Mouse (Mus musculus) lung, embryonic 15.5 days (tissue): ENCODE data around the gene Hs6st1. TPM values are rescaled to one million over a fixed set of nuclear protein-coding genes. Genes with fewer than 3 reads are reported as not detected.

Experiments used
- ATAC-seq: fragments of 200-750 bp; cut with Nextera tagmentation; 2 replicates; pipeline ENCODE4 v1.8.0; 2017; ENCODE audit warnings: moderate number of reproducible peaks, borderline replicate concordance; ENCODE audit not compliant: low FRiP score, low TSS enrichment; ENCODE audit errors: extremely low read depth
- H3K27ac ChIP-seq: fragments of 300-500 bp; sonication (generic); 2 replicates; pipeline ENCODE4 v1.5.1; 2015; ENCODE audit warnings: moderate library complexity, mild to moderate bottlenecking, inconsistent platforms
- H3K27me3 ChIP-seq: fragments of 300-500 bp; sonication (generic); 2 replicates; pipeline ENCODE4 v1.6.1; 2015; ENCODE audit warnings: inconsistent platforms
- H3K36me3 ChIP-seq: fragments of 300-500 bp; sonication (generic); 2 replicates; pipeline ENCODE4 v1.6.1; 2015; ENCODE audit warnings: inconsistent platforms
- H3K4me1 ChIP-seq: fragments of 300-500 bp; sonication (generic); 2 replicates; pipeline ENCODE4 v1.6.1; 2015; ENCODE audit warnings: inconsistent platforms
- H3K4me2 ChIP-seq: fragments of 300-500 bp; sonication (generic); 2 replicates; pipeline ENCODE4 v1.6.1; 2015; ENCODE audit warnings: inconsistent platforms, mild to moderate bottlenecking, moderate library complexity
- H3K4me3 ChIP-seq: fragments of 300-500 bp; sonication (generic); 2 replicates; pipeline ENCODE4 v1.5.1; 2015; ENCODE audit warnings: mild to moderate bottlenecking, inconsistent platforms
- H3K9ac ChIP-seq: fragments of 300-500 bp; sonication (generic); 2 replicates; pipeline ENCODE4 v1.6.1; 2015; ENCODE audit warnings: inconsistent platforms
- H3K9me3 ChIP-seq: fragments of 300-500 bp; sonication (generic); 2 replicates; pipeline ENCODE4 v1.6.1; 2016; ENCODE audit warnings: inconsistent platforms
- WGBS: fragments of 180-500 bp; shearing (Covaris S2); methylation state at CpG from one replicate; pipeline ENCODE4 v1.1.7; 2015; 5-methylcytosine and 5-hydroxymethylcytosine counted together
- polyA plus RNA-seq: library from polyadenylated mRNA; unstranded; fragments of >200 nt; fragmentation: Nextera tagmentation; extraction: Ambion mirVana; gene quantifications from 2 replicates; pipeline ENCODE4 v1.2.1, GENCODE M21; 2015

Gene Hs6st1
- polyA plus RNA-seq, 1 experiment from 2014 or later, result 11.7 TPM

DNA sequence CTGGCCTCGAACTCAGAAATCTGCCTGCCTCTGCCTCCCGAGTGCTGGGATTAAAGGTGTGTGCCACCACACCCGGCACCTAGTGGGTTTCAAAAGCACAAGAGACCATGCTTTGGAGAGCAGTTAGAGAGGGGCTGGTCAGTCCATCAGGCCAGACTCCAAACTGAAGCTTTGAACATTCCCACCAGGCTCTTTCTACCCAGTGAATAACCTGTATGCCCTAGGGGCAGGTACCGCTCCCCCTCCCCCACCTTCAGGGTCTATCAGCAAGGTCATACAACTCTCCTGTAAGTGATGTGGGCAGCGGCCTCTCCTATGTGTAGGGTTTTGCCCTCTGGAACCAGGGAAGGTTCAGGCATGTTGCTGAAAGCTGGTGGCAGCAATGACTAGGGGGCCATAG, 6.0 kb downstream of the Hs6st1 start:
- no peak for ATAC-seq
- no peak overlapping the region for H3K9ac ChIP-seq
- peaks cover 56% of the 10 kb centered on the region for H3K4me1 ChIP-seq
- no peaks in the 10 kb centered on the region for H3K27me3 ChIP-seq
- H3K36me3 ChIP-seq, result no peaks in the 10 kb centered on the region
- no peak overlapping the region for H3K27ac ChIP-seq
- H3K4me3 ChIP-seq, result no peak overlapping the region
- WGBS, result 92% methylated on average over 5 of the region's 5 CpGs
- no peak overlapping the region for H3K4me2 ChIP-seq
- no peaks in the 10 kb centered on the region for H3K9me3 ChIP-seq

DNA sequence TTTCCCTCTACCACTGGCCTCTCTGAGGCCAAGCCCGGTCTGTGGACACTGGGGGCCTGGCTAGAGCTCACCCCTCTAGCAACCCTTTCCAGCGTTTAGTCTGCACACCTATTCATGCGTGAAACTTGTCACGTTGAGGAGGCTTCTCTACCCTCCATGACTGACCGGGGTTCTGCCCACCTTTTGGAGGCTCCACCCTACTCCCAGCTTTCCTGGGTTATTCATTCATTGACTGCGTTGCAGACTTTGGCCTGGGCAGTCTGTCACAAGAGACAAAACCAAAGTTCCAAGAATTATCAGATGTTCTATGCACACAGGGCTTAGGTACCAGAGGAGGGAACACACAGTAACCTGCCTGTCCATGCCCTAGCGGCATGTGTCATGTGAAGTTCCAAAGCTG, 6.8 kb downstream of the Hs6st1 start:
- Histone ChIP-seq H3K4me1 (peaks cover 55% of the 10 kb centered on the region), H3K9me3 (no peaks in the 10 kb centered on the region), H3K27ac (no peak overlapping the region), H3K4me2 (no peak overlapping the region), H3K27me3 (no peaks in the 10 kb centered on the region), H3K4me3 (no peak overlapping the region), H3K36me3 (0 out of 2 replicates have a peak, but pooled peaks cover 4% of the 10 kb centered on the region), H3K9ac (no peak overlapping the region)
- WGBS, result 85% methylated on average over 7 of the region's 7 CpGs
- no peak for ATAC-seq

DNA sequence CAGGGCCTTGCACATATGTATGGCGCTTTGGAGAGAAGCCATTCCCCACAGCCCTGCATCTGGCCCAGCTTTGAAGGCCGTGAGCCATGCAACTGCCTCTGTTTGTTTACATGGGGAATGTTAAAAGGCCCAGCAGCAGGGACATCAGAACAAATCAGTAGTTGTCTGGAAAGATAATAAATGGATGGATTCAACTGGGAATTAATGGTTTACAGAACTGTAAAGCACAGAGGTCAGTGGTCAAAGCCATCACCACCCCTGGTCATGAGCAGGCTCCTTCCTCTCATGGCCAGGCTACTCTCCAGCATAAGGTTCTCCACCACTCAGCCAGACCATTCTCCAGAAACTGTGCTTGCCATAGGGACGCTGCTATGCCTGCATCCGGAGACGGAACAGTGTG, 7.5 kb downstream of the Hs6st1 start:
- 75% methylated on average over 5 of the region's 5 CpGs for WGBS
- Histone ChIP-seq H3K27ac (no peak overlapping the region), H3K4me3 (no peak overlapping the region), H3K36me3 (peaks cover 5% of the 10 kb centered on the region; the same call in 1 of the 2 replicates), H3K4me2 (no peak overlapping the region), H3K4me1 (peaks cover 48% of the 10 kb centered on the region), H3K27me3 (no peaks in the 10 kb centered on the region), H3K9ac (no peak overlapping the region), H3K9me3 (no peaks in the 10 kb centered on the region)
- ATAC-seq, result no peak

DNA sequence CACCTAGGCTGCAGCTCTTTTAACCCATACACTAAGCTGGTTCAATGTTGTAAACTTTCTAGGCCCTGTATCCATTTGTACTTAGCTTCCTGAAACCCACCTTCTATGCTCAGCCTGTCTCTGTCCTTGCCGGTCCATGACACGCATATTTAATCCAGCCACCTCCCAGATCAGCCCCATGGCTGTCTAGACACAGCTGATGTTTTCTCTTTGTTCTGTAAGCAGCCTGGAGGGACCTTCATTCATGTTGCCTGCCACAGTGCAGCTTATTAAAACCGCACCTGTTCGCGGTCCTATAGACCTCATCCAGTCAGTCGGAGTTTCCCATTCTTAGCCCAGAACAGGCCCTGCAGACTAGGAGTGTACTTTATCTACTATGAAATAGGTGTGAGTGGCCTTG, 8.9 kb downstream of the Hs6st1 start:
- peaks cover 36% of the 10 kb centered on the region for H3K4me1 ChIP-seq
- H3K9me3 ChIP-seq, result no peaks in the 10 kb centered on the region
- WGBS, result 87% methylated on average over 6 of the region's 6 CpGs
- no peak overlapping the region for H3K4me3 ChIP-seq
- no peak overlapping the region for H3K4me2 ChIP-seq
- H3K36me3 ChIP-seq, result peaks cover 11% of the 10 kb centered on the region
- H3K27ac ChIP-seq, result no peak overlapping the region
- no peaks in the 10 kb centered on the region for H3K27me3 ChIP-seq
- ATAC-seq, result no peak
- H3K9ac ChIP-seq, result no peak overlapping the region

DNA sequence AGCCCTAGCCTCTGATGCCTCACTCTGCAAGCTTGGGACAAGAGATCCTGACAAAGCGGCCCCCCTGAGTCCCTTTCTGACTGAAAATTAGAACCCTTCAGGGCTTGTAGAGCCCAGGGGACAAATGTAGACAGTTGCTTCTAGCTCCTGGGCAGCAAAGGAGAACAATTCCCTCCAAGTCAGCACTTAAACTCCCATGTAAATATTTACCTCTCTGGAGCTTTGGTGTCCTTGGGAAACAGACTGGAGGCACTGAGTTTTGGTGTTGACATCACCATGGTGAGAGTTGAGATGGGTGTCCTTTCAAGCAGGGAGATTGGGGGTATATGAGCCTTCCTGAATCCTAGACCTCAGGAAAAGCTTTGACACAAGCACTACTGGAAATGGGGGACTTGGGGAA, 10.1 kb downstream of the Hs6st1 start:
- no peaks in the 10 kb centered on the region for H3K9me3 ChIP-seq
- H3K4me3 ChIP-seq, result no peak overlapping the region
- H3K27me3 ChIP-seq, result no peaks in the 10 kb centered on the region
- ATAC-seq, result no peak
- peaks cover 25% of the 10 kb centered on the region for H3K4me1 ChIP-seq
- H3K9ac ChIP-seq, result no peak overlapping the region
- 94% methylated on average over 1 of the region's 1 CpGs for WGBS
- H3K4me2 ChIP-seq, result no peak overlapping the region
- no peak overlapping the region for H3K27ac ChIP-seq
- peaks cover 15% of the 10 kb centered on the region for H3K36me3 ChIP-seq

DNA sequence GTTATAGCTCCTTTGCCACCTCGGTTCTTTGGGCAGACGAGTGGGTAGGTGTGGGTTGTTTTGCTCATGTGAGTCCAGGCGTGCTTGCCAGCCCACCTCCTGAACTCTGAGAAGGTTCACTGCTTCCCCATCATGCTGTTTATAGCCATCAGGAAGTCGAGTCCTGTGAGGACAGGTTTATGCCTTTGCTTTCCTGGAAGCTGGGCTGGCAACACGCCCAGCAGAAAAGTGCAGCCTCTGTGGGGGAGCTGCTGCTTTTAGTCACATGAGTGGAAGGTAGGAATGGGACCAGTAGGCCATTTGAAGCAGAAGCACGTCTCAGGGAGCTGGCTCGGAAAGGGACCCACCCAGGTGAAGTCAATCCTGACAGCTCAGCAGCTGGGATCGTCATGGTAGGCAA, 11.5 kb downstream of the Hs6st1 start:
- Histone ChIP-seq H3K36me3 (peaks cover 19% of the 10 kb centered on the region), H3K4me2 (no peak overlapping the region), H3K27ac (no peak overlapping the region), H3K27me3 (no peaks in the 10 kb centered on the region), H3K4me1 (peaks cover 16% of the 10 kb centered on the region; the same call in 1 of the 2 replicates), H3K9me3 (no peaks in the 10 kb centered on the region), H3K4me3 (no peak overlapping the region), H3K9ac (no peak overlapping the region)
- WGBS, result 55% methylated on average over 8 of the region's 8 CpGs
- no peak for ATAC-seq

DNA sequence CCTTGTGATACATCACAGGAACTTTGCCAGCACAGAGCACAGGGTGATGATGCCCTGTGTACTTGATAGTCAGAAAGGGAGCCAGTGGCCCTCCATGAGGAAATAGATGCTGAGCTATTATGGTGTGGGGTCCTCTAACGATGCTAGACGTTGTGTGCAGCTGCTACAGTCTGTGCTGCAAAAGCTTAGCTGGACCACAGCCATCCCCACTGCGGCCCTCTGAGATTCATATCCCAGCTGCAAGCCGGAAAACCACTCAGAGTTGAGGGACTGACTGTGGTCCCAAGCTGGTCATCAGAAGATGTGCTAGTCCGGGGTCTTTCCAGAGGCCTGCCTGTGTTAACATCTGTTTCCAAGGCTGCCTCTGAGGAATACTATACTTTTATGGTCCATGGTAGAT, 12.8 kb downstream of the Hs6st1 start:
- Histone ChIP-seq H3K4me3 (no peak overlapping the region), H3K27me3 (no peaks in the 10 kb centered on the region), H3K9me3 (no peaks in the 10 kb centered on the region), H3K4me1 (peaks cover 13% of the 10 kb centered on the region; the same call in 1 of the 2 replicates), H3K9ac (no peak overlapping the region), H3K36me3 (peaks cover 24% of the 10 kb centered on the region), H3K27ac (no peak overlapping the region), H3K4me2 (no peak overlapping the region)
- ATAC-seq, result no peak
- WGBS, result 90% methylated on average over 5 of the region's 5 CpGs

DNA sequence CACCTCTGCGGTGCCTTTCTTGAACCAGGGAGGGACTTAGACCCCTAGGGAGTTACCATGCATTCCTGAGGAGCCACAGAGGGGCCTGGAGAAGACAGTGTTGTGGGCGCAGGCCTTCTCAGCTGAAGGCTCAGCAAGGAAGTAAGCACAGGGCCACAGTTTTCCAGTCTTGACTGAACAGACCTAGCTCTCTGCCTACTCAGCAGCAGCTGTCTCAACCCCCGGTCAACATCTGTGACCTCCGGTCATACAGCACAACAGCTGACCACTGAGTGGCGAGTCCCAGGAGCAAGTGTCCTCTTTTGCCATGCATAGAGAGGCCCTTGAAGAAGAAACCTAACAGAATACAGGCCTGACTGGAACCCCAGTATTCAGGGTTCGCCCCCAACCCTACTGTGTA, 14.0 kb downstream of the Hs6st1 start:
- H3K4me3 ChIP-seq, result no peak overlapping the region
- peaks cover 9% of the 10 kb centered on the region; the same call in 1 of the 2 replicates for H3K4me1 ChIP-seq
- H3K27ac ChIP-seq, result no peak overlapping the region
- peak; percentile 16; the same call in 1 of the 2 replicates for ATAC-seq
- no peak overlapping the region for H3K4me2 ChIP-seq
- H3K9ac ChIP-seq, result no peak overlapping the region
- peaks cover 30% of the 10 kb centered on the region for H3K36me3 ChIP-seq
- no peaks in the 10 kb centered on the region for H3K9me3 ChIP-seq
- H3K27me3 ChIP-seq, result no peaks in the 10 kb centered on the region
- WGBS, result 78% methylated on average over 6 of the region's 6 CpGs

DNA sequence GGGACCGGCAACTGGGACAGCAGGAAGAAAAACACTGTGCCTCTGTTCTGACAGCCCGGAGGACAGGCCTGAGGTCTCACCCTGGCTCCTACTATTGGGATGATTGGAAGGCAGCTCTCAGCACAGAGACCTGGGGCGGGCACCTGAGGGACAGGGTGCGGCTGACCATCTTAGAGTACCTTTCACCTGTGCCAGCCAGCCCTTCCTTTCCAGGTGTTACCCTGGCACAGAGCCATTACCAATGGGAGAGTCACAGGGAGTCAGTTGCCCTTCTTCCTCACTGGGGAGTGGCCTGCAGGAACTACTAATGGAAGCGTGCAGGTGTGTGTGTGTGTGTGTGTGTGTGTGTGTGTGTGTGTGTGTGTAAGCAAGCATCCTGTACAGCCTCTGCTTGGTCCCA, 15.4 kb downstream of the Hs6st1 start:
- no peaks in the 10 kb centered on the region for H3K27me3 ChIP-seq
- peaks cover 15% of the 10 kb centered on the region for H3K4me1 ChIP-seq
- no peak overlapping the region for H3K27ac ChIP-seq
- WGBS, result 83% methylated on average over 5 of the region's 5 CpGs
- H3K9ac ChIP-seq, result no peak overlapping the region
- no peak overlapping the region for H3K4me3 ChIP-seq
- H3K4me2 ChIP-seq, result no peak overlapping the region
- no peak for ATAC-seq
- peaks cover 30% of the 10 kb centered on the region for H3K36me3 ChIP-seq
- no peaks in the 10 kb centered on the region for H3K9me3 ChIP-seq

DNA sequence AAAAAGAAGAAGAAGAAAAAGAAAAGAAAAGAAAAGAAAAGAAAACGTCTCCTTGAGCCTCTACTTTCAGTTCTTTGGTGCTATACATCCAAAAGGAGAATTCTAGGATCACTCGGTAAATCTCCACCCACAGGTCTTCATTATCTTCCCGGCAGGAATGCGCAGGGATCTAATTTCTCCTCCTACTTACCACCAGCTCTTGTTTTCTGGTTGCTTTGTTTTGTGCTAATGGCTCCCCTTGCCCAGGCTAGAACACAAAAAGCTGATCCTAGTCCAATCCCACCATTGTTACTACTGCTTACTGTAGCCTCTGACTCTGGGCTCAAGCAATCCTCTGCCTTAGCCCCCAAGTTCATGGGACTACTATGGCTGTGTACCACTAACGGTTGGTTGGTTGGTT, 16.9 kb downstream of the Hs6st1 start:
- Histone ChIP-seq H3K9me3 (no peaks in the 10 kb centered on the region), H3K27me3 (no peaks in the 10 kb centered on the region), H3K36me3 (peaks cover 26% of the 10 kb centered on the region), H3K4me1 (peaks cover 25% of the 10 kb centered on the region), H3K27ac (no peak overlapping the region), H3K4me2 (no peak overlapping the region), H3K9ac (no peak overlapping the region), H3K4me3 (no peak overlapping the region)
- WGBS, result 93% methylated on average over 5 of the region's 5 CpGs
- no peak for ATAC-seq

DNA sequence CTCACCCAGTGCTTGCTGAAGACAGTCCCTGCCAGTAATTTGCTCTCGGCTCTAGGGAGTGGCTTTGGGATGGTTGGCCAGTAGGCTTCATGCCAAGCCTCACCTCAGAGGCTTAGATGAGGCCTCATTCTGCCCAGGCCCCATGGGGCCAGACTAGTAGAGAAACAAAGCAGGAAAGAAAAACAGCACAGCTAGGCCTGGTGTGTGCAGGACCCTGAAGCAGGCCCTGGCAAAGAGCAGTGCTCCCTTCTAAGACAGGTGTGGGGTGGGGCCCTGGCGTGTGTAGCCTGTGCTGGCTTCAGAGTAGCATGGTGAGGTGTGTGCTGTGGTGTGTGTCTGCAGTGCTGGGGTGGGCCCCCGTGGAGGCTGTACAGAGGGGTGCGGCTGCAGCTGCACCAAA, 20.2 kb downstream of the Hs6st1 start:
- Histone ChIP-seq H3K27me3 (no peaks in the 10 kb centered on the region), H3K9ac (no peak overlapping the region), H3K4me2 (no peak overlapping the region; the same call in 1 of the 2 replicates)

DNA sequence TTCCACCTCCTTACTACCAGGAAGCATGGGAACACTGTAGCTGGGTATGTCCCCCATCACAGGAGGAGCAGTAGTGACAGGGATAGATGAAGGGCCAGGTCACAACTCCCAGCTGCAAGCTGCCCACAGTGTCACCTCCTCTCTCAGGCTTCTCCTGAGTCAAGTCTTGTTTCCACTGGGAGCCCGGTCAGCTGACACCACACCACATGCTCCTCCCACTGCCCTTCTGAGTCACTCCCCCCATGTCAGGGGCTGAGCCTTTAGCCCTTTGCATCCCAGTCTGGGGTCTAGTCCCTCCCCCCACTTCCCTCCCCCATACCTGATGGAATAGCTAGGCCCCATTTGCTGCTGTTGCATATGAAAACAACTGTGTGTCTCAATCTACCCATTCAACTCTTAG, 21.3 kb downstream of the Hs6st1 start:
- Histone ChIP-seq H3K4me1 (peaks cover 28% of the 10 kb centered on the region), H3K4me3 (no peak overlapping the region), H3K9ac (no peak overlapping the region), H3K27me3 (no peaks in the 10 kb centered on the region), H3K36me3 (peaks cover 23% of the 10 kb centered on the region), H3K27ac (0 out of 2 replicates have a peak overlapping the region, but pooled peaks have one; percentile 7), H3K4me2 (no peak overlapping the region), H3K9me3 (no peaks in the 10 kb centered on the region)
- 0 out of 2 replicates have a peak, but pooled peaks have one; percentile 6 for ATAC-seq
- 0% methylated on average over 1 of the region's 1 CpGs for WGBS

More for the DNA sequence above, 20.2 kb downstream of the Hs6st1 start:
- peaks cover 28% of the 10 kb centered on the region for H3K4me1 ChIP-seq
- H3K27ac ChIP-seq, result peak overlapping the region; percentile 27
- H3K4me3 ChIP-seq, result no peak overlapping the region
- H3K36me3 ChIP-seq, result peaks cover 16% of the 10 kb centered on the region
- no peak; the same call in 1 of the 2 replicates for ATAC-seq
- WGBS, result 48% methylated on average over 4 of the region's 4 CpGs
- no peaks in the 10 kb centered on the region for H3K9me3 ChIP-seq
